Mouse (Mus musculus) stomach, postnatal 0 days (tissue): ENCODE data around the gene Smbd1.

Experiments used
- CTCF ChIP-seq: IDR thresholded peaks from 2 replicates; pipeline ENCODE4 v1.5.1; 2016; ENCODE audit warnings: antibody characterized with exemption, low read depth, mild to moderate bottlenecking, moderate library complexity
- EP300 ChIP-seq: optimal IDR thresholded peaks from 2 replicates; pipeline ENCODE3; 2016; ENCODE audit warnings: antibody characterized with exemption

DNA sequence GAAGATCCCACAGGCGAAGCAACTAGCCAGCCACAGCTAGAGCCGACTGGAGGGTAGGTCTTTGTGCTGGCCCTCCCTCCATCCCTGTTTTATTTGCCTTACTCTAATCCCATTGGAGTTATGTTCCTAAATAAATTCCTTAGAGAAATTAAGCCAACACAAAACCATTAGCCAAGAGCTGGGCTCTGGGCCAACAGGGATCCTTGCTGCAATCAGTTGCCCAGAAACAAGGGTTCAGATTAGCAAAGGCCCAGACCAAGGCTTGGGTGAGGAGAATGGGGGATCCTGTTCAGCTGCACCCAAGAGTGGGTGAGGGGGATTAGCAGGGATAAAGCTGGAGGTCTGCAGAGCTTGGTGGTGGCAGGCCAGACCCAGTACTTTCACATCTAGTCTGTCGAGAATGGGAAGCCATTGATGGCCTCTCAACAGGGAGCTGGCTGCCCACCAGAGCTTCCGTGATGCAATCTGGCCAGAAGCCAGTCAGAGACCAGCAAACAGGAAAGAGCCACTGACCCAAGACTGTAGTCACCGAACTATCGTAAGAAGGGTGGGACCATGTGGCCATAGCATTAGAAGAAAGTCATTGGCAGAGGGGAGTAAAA lies 6.9 kb downstream of the Smbd1 start:
- no peak for TF ChIP-seq EP300
- TF ChIP-seq CTCF = no peak
